Mouse (Mus musculus) olfactory bulb, adult 2 months (tissue): ENCODE measurements around the gene Adipoq. TPM values are rescaled to one million over a fixed set of nuclear protein-coding genes. Genes with fewer than 3 reads are reported as not detected.

ENCODE experiments used
- H3K27ac ChIP-seq: fragments of 200-500 bp; 2 replicates; pipeline ENCODE4 v1.5.1; 2012; ENCODE audit warnings: low read depth, low read length; ENCODE audit not compliant: insufficient read depth
- H3K4me1 ChIP-seq: fragments of 200-500 bp; 2 replicates; pipeline ENCODE4 v1.6.1; 2012; ENCODE audit warnings: low read length; ENCODE audit not compliant: control insufficient read depth, insufficient read depth
- H3K4me3 ChIP-seq: fragments of 200-500 bp; 2 replicates; pipeline ENCODE4 v1.5.1; 2012; ENCODE audit warnings: mild to moderate bottlenecking, low read depth, low read length, moderate library complexity; ENCODE audit not compliant: insufficient read depth
- CTCF ChIP-seq: fragments of 200-500 bp; IDR thresholded peaks from 2 replicates; pipeline ENCODE4 v1.5.1; 2012; ENCODE audit warnings: low read depth, mild to moderate bottlenecking, low read length, moderate library complexity; ENCODE audit not compliant: insufficient read depth
- POLR2A ChIP-seq: fragments of 200-500 bp; IDR thresholded peaks from 2 replicates; pipeline ENCODE4 v1.6.1; 2012; ENCODE audit warnings: mild to moderate bottlenecking, low read depth, low read length, moderate library complexity; ENCODE audit not compliant: insufficient read depth
- WGBS: fragments of 180-500 bp; shearing (Covaris S2); methylation state at CpG from one replicate; pipeline ENCODE4 v1.1.7; 2018; 5-methylcytosine and 5-hydroxymethylcytosine counted together
- polyA plus RNA-seq: library from polyadenylated mRNA; stranded (reverse); fragments of >200 nt; gene quantifications from 2 replicates; pipeline ENCODE4 v1.2.4, GENCODE M21; 2012; ENCODE audit warnings: low replicate concordance; ENCODE audit not compliant: missing spikeins, insufficient read depth, insufficient read length

Adipoq gene
- polyA plus RNA-seq, 1 experiment: not detected

DNA sequence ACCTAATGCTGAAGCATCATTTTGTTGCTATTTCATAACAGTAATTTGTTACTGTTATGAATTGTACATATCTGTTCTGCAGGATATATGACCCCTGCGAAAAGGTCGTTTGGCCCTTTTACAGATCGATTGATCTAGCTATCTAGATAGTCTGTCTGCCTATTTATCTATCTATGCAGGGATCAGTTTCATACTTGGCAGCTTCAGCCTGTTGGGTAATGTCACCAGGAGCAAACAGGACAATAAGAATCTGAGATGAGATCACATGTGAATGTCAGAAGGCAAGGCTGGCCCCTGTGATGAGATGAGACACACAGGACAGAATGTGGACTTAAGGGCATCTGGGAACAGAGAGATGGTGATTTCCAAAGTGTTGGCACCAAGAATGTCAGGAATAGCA lies 16.0 kb upstream of the Adipoq start:
- Histone ChIP-seq H3K4me3 (no peak overlapping the region), H3K27ac (no peak overlapping the region), H3K4me1 (peaks cover 2% of the 10 kb centered on the region; the same call in 1 of the 2 replicates)
- TF ChIP-seq POLR2A: no peak
- TF ChIP-seq CTCF: no peak
- WGBS: 91% methylated on average over 3 of the region's 3 CpGs

DNA sequence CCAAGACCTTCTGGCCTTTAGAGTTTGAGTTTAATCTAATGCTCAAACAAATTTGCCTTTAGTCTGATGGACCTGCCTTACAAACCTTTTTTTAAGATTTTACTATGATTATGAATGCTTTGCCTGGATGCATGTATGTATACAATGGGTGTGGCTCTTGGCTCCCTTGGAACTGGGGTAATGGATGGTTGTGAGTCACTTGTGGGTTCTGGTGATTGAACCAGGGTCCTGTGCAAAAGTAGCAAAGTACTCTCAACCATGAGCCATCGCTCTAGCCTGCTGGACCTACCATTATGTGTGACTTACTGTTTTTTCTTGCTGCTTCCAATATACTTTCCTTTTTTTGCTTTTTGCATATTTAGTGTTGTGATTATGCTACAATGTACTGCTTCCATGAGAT lies 14.0 kb upstream of the Adipoq start:
- peaks cover 2% of the 10 kb centered on the region; the same call in 1 of the 2 replicates for H3K4me1 ChIP-seq
- 100% methylated on average over 1 of the region's 1 CpGs for WGBS
- TF ChIP-seq CTCF: no peak
- TF ChIP-seq POLR2A: no peak
- H3K27ac ChIP-seq: no peak overlapping the region
- H3K4me3 ChIP-seq: no peak overlapping the region

DNA sequence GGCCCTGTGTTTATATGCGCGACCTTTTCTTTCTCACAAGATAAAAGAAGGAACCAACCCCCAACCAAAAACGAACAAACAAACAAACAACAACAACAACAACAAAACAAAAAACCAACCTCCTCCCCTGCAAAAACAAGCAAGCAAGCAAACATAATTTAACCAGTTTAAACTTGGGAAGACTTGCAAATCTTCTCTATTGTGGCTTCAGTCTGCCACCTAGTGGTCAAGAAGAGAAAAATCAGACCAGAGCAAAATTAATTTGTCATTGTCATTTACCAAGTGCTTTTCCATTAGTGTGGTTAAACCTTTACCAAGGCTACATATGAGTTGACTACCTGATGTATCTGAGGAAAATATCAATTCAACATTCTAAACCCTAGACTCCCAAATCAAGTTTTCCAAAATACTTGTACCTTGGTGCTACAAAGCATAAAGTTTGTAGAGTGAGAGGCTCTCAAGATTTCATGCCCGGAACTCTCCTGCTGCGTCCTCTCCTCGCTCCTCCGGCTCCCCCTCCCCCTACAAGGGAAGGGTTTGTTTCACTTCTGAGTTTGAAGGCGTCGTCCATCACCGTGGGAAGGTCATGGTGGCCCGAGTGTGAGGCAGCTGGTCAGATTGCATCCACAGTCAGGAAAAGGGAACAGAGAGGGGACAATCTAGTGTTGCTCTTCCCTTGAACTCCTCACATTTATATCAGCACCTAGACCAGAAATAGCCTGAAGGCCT lies 10.8 kb upstream of the Adipoq start:
- Histone ChIP-seq H3K4me1 (no peaks in the 10 kb centered on the region), H3K27ac (no peak overlapping the region), H3K4me3 (no peak overlapping the region)
- 17% methylated on average over 11 of the region's 11 CpGs for WGBS
- no peak for TF ChIP-seq CTCF
- no peak for TF ChIP-seq POLR2A

DNA sequence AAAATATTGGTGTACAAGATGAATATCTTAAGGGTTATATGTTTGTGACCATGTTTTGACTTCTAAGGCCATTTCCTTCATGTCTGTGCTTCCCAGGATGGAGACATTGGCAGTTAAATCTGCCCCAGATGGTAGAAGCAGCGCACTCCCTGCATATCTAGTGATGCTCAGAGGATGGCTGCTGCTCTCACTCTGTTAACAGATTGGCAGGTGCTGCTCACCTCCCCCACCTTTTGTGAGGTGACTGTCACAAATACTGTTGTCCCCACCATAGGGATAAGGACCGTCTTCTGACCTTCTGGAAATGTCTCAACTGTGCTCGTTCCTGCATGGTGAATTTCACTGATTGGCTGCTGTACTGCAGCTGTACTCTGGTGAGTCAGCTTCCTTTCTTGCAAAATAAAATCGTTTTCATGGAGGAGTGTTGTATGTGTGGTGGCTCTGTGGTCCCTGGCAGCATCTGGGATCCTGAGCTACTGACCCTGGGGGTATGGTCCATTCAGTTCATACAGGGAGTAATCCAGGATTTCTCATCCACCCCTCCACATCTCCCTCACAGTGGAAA lies 9.8 kb upstream of the Adipoq start:
- Histone ChIP-seq H3K4me1 (no peaks in the 10 kb centered on the region), H3K27ac (no peak overlapping the region), H3K4me3 (no peak overlapping the region)
- WGBS: 62% methylated on average over 4 of the region's 4 CpGs
- TF ChIP-seq POLR2A (no peak), CTCF (no peak)

DNA sequence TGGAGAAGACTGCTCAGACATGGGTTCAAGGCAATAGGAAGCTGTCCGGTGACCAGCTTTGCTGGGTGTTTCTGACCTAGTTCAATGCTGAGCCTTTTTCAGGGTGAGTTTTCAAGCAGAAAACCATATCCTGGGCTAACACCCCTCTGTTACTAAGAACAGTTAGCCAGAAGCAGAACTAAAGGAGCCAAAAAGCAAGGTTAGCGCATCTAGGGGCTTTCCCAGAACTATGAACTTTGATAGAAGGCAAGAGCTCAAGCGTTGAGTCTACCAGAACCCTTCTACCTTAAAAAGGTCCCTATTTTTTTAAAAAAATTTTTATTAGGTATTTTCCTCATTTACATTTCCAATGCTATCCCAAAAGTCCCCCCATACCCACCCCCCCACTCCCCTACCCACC lies 5.4 kb upstream of the Adipoq start:
- no peak overlapping the region for H3K27ac ChIP-seq
- 98% methylated on average over 3 of the region's 3 CpGs for WGBS
- TF ChIP-seq CTCF: no peak
- TF ChIP-seq POLR2A: no peak
- no peaks in the 10 kb centered on the region for H3K4me1 ChIP-seq
- H3K4me3 ChIP-seq: no peak overlapping the region

DNA sequence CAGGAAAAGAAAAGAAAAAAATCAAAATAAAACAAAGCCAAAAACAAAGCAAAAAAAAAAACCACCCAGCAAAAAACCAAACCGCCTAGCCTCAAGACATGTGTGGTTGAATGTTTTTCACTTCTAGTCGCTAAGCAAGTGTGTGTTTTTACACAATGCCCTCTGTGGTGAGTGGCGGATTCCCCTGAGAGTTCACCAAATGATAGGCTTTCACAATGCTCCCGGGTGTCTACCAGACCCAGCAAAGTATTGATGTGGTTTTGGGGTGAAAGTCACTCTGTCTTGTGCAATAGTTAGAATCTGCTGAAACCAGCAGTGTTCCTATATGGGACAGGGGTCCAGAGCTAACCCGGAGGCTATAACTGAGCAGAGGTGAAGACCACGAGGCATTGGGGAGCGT lies 2.0 kb upstream of the Adipoq start:
- Histone ChIP-seq H3K27ac (no peak overlapping the region), H3K4me1 (no peaks in the 10 kb centered on the region), H3K4me3 (no peak overlapping the region)
- no peak for TF ChIP-seq POLR2A
- no peak for TF ChIP-seq CTCF
- WGBS: 88% methylated on average over 7 of the region's 7 CpGs

DNA sequence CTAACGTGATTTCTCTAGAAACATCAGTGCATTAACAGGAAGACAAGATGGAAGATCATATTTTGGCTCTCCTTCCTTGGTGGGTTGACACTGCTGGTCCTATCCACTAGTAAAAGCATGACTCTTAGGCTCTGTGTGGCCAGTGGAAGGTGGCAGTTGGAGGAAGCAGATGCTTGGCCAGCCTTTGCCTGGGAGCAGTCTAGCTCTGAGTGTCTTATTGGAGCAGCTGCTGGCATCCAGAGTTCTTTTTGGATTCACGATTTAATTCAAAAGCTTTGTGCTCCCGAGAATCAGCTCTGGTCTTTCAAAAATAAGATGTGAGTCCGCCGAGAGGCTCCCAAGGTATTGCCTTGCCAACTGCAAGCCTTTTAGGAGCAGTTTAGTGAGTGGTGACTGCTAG lies 1.1 kb upstream of the Adipoq start:
- no peak overlapping the region for H3K27ac ChIP-seq
- no peak for TF ChIP-seq POLR2A
- no peak for TF ChIP-seq CTCF
- H3K4me1 ChIP-seq: no peaks in the 10 kb centered on the region
- H3K4me3 ChIP-seq: no peak overlapping the region
- 49% methylated on average over 5 of the region's 5 CpGs for whole genome bisulfite sequencing

DNA sequence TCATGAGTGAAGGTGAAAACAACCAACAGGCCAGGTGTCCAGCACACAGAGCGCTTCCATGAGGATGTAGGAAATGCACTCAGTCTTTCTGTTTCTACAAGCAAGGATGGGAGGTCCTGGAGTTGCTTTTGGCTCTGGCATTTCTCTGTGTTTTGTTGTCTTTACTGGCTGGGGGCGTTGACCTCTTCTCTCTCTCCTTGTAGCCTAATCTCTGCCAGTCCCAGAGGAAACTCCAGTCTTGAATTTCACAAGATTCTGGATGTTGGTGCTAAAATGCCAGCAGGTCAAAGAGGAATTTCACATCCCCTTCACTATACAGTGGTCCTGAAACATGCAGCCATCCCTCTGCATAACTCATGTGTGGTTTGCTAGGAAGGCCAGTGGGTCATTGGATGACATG lies 2.6 kb downstream of the Adipoq start:
- Histone ChIP-seq H3K4me3 (no peak overlapping the region), H3K4me1 (no peaks in the 10 kb centered on the region), H3K27ac (no peak overlapping the region)
- 91% methylated on average over 2 of the region's 2 CpGs for WGBS
- no peak for TF ChIP-seq POLR2A
- TF ChIP-seq CTCF: no peak

DNA sequence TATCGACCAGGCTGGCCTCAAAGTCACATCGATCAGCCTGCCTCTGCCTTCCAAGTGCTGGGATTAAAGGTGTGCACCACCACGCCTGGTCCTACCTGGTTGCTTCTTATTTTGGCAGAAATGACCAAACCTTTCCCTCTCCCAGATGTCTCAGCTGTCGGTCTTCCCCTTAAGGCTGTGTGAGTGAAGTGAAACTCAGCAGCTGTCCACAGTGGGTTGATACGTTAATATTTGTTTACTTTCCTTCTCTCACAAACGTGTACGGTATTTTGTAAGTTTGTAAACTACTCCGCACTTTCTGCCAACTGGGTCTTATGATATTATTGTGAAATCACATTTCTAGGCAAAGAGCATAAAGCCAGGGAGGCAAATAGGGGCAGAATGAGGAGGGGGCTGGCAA lies 3.1 kb downstream of the Adipoq start:
- no peaks in the 10 kb centered on the region for H3K4me1 ChIP-seq
- TF ChIP-seq POLR2A (no peak), CTCF (no peak)
- 90% methylated on average over 8 of the region's 8 CpGs for WGBS
- no peak overlapping the region for H3K27ac ChIP-seq
- no peak overlapping the region for H3K4me3 ChIP-seq

DNA sequence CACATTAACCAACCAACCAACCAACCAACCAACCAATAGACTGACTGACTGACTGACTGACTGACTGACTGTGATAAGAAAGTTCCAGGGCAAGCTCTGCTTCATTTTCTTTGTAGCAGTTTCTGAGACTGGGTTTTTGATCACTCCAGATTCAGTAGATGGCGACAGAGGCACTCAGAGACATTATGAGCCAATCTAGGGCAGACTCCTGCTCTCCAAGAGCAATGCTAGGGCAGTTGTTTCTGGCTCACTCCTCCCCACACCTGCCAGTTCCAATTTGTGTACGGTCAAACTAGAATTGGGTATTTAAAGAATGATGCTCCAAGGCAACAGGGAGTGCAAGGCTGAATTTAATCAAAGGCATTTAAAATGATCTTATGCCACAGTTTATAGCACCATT lies 5.1 kb downstream of the Adipoq start:
- Histone ChIP-seq H3K4me1 (no peaks in the 10 kb centered on the region), H3K27ac (no peak overlapping the region), H3K4me3 (no peak overlapping the region)
- WGBS: 6% methylated on average over 2 of the region's 2 CpGs
- TF ChIP-seq CTCF: no peak
- TF ChIP-seq POLR2A: no peak
